Mouse (Mus musculus): ENCODE measurements around the gene Usp6nl.

Gene Usp6nl

GRCm38 (mm10) chr2:6412645-6413044 is 90.2 kb downstream of the Usp6nl start:
- DNase-seq (ENCODE audit: low read depth, low spot score): no peak

- DNase-seq (ENCODE audit: low read depth, low spot score): no peak
Observed at GRCm38 (mm10) chr2:6413723-6414122, 91.3 kb downstream of the Usp6nl start.

GRCm38 (mm10) chr2:6414400-6414799 is 91.9 kb downstream of the Usp6nl start:
- DNase-seq (ENCODE audit: low read depth, low spot score): no peak

- DNase-seq (ENCODE audit: low read depth, low spot score): no peak
Observed at GRCm38 (mm10) chr2:6417158-6417557, 94.7 kb downstream of the Usp6nl start.

- DNase-seq (ENCODE audit: low read depth, low spot score): no peak
Observed at GRCm38 (mm10) chr2:6423661-6424550, 101.4 kb downstream of the Usp6nl start.

- no peak for DNase-seq (ENCODE audit: low read depth, low spot score)
Observed at GRCm38 (mm10) chr2:6424851-6425250, 102.4 kb downstream of the Usp6nl start.

GRCm38 (mm10) chr2:6436085-6436950 is 113.9 kb downstream of the Usp6nl start:
- peak; percentile 51 for DNase-seq (ENCODE audit: low read depth, low spot score)

- no peak for DNase-seq (ENCODE audit: low read depth, low spot score)
Observed at GRCm38 (mm10) chr2:6441688-6442087, 119.2 kb downstream of the Usp6nl start.

- no peak for DNase-seq (ENCODE audit: low read depth, low spot score)
Observed at GRCm38 (mm10) chr2:6442302-6442701, 119.8 kb downstream of the Usp6nl start.

GRCm38 (mm10) chr2:6444015-6444414 is 121.5 kb downstream of the Usp6nl start:
- DNase-seq (ENCODE audit: low read depth, low spot score): no peak

- peak; percentile 58 for DNase-seq (ENCODE audit: low read depth, low spot score)
Observed at GRCm38 (mm10) chr2:6444723-6445169, 122.3 kb downstream of the Usp6nl start.

- no peak for DNase-seq (ENCODE audit: low read depth, low spot score)
Observed at GRCm38 (mm10) chr2:6445858-6446257, 123.4 kb downstream of the Usp6nl start.

- DNase-seq (ENCODE audit: low read depth, low spot score): no peak
Observed at GRCm38 (mm10) chr2:6448880-6449279, 126.4 kb downstream of the Usp6nl start.

- peak; percentile 83 for DNase-seq (ENCODE audit: low read depth, low spot score)
Observed at GRCm38 (mm10) chr2:6449656-6450055, 127.2 kb downstream of the Usp6nl start.

GRCm38 (mm10) chr2:6450544-6450943 is 128.1 kb downstream of the Usp6nl start:
- no peak for DNase-seq (ENCODE audit: low read depth, low spot score)

GRCm38 (mm10) chr2:6454941-6455516 is 132.6 kb downstream of the Usp6nl start:
- DNase-seq (ENCODE audit: low read depth, low spot score): no peak

- peak; percentile 85 for DNase-seq (ENCODE audit: low read depth, low spot score)
Observed at GRCm38 (mm10) chr2:6459282-6460047, 137.0 kb downstream of the Usp6nl start.

- no peak for DNase-seq (ENCODE audit: low read depth, low spot score)
Observed at GRCm38 (mm10) chr2:6462306-6462705, 139.8 kb downstream of the Usp6nl start.

GRCm38 (mm10) chr2:6463772-6464661 is 141.6 kb downstream of the Usp6nl start:
- DNase-seq (ENCODE audit: low read depth, low spot score): no peak

GRCm38 (mm10) chr2:6466396-6466795 is 143.9 kb downstream of the Usp6nl start:
- DNase-seq (ENCODE audit: low read depth, low spot score): no peak

Measured in ES-CJ7 (cell line).